Mouse (Mus musculus): Measurements from ENCODE around the gene Zfp27. TPM values are rescaled to one million over a fixed set of nuclear protein-coding genes. Genes with fewer than 3 reads are reported as not detected.
A peak's percentile ranks its signal among the peaks of the same experiment; 100 is the strongest.
"Not testable (repeated sequence)": the region's sequence is repeated elsewhere in the genome, so short reads cannot be mapped to it uniquely, and the experiment has no call there.

Zfp27 gene
- polyA plus RNA-seq, 1 experiment from 2014 or later = 3.2 TPM

- Histone ChIP-seq H3K9ac (ENCODE audit: low read depth, low read length) (no peak overlapping the region), H3K4me3 (ENCODE audit: low read depth, low read length) (no peak overlapping the region), H3K4me2 (replicated peaks; ENCODE audit: low read depth) (no peak overlapping the region), H3K9me3 (ENCODE audit: control insufficient read depth) (no peaks in the 10 kb centered on the region), H3K27me3 (replicated peaks; ENCODE audit: control insufficient read depth, insufficient read depth, low read length) (no peaks in the 10 kb centered on the region), H3K36me3 (ENCODE audit: control insufficient read depth, insufficient read depth) (peaks cover 16% of the 10 kb centered on the region), H3K4me1 (replicated peaks; ENCODE audit: control insufficient read depth, insufficient read depth, low read length) (no peaks in the 10 kb centered on the region), H3K27ac (ENCODE audit: low read depth, low read length) (no peak overlapping the region)
- 97% methylated on average over 4 of the region's 4 CpGs for WGBS
- ATAC-seq = no peak
- no peak for TF ChIP-seq CTCF (IDR thresholded peaks at IDR 0.05; ENCODE audit: low read depth)
Observed at GRCm38 (mm10) chr7:29904101-29904500, 2.3 kb downstream of the Zfp27 start.

- Histone ChIP-seq H3K4me1 (replicated peaks; ENCODE audit: control insufficient read depth, insufficient read depth, low read length) (no peaks in the 10 kb centered on the region), H3K9me3 (ENCODE audit: control insufficient read depth) (peaks cover 27% of the 10 kb centered on the region), H3K36me3 (ENCODE audit: control insufficient read depth, insufficient read depth) (peaks cover 70% of the 10 kb centered on the region), H3K27ac (ENCODE audit: low read depth, low read length) (no peak overlapping the region), H3K4me3 (ENCODE audit: low read depth, low read length) (no peak overlapping the region), H3K27me3 (replicated peaks; ENCODE audit: control insufficient read depth, insufficient read depth, low read length) (no peaks in the 10 kb centered on the region), H3K9ac (ENCODE audit: low read depth, low read length) (no peak overlapping the region), H3K4me2 (replicated peaks; ENCODE audit: low read depth) (no peak overlapping the region)
- no peak for ATAC-seq
- TF ChIP-seq CTCF (IDR thresholded peaks at IDR 0.05; ENCODE audit: low read depth) = peak; percentile 26; the same call in 1 of the 2 replicates
- WGBS = 98% methylated on average over 4 of the region's 4 CpGs
Observed at GRCm38 (mm10) chr7:29898351-29898750, 8.0 kb downstream of the Zfp27 start.

GRCm38 (mm10) chr7:29892756-29893155, 13.6 kb downstream of the Zfp27 start:
- no peaks in the 10 kb centered on the region for H3K4me1 ChIP-seq (replicated peaks; ENCODE audit: control insufficient read depth, insufficient read depth, low read length)
- 96% methylated on average over 4 of the region's 4 CpGs for WGBS
- ATAC-seq = no peak
- peaks cover 33% of the 10 kb centered on the region for H3K9me3 ChIP-seq (ENCODE audit: control insufficient read depth)
- peaks cover 45% of the 10 kb centered on the region for H3K36me3 ChIP-seq (ENCODE audit: control insufficient read depth, insufficient read depth)
- no peaks in the 10 kb centered on the region for H3K27me3 ChIP-seq (replicated peaks; ENCODE audit: control insufficient read depth, insufficient read depth, low read length)
- no peak overlapping the region for H3K4me2 ChIP-seq (replicated peaks; ENCODE audit: low read depth)
- no peak overlapping the region for H3K27ac ChIP-seq (ENCODE audit: low read depth, low read length)
- TF ChIP-seq CTCF (IDR thresholded peaks at IDR 0.05; ENCODE audit: low read depth) = no peak
- H3K4me3 ChIP-seq (ENCODE audit: low read depth, low read length) = no peak overlapping the region
- no peak overlapping the region for H3K9ac ChIP-seq (ENCODE audit: low read depth, low read length)

GRCm38 (mm10) chr7:29890501-29890900, 15.9 kb downstream of the Zfp27 start:
- 96% methylated on average over 7 of the region's 7 CpGs for WGBS
- Histone ChIP-seq H3K4me2 (replicated peaks; ENCODE audit: low read depth) (no peak overlapping the region), H3K9ac (ENCODE audit: low read depth, low read length) (no peak overlapping the region), H3K27ac (ENCODE audit: low read depth, low read length) (no peak overlapping the region), H3K9me3 (ENCODE audit: control insufficient read depth) (peaks cover 30% of the 10 kb centered on the region), H3K4me1 (replicated peaks; ENCODE audit: control insufficient read depth, insufficient read depth, low read length) (no peaks in the 10 kb centered on the region), H3K4me3 (ENCODE audit: low read depth, low read length) (no peak overlapping the region), H3K36me3 (ENCODE audit: control insufficient read depth, insufficient read depth) (peaks cover 26% of the 10 kb centered on the region), H3K27me3 (replicated peaks; ENCODE audit: control insufficient read depth, insufficient read depth, low read length) (no peaks in the 10 kb centered on the region)
- ATAC-seq = no peak
- TF ChIP-seq CTCF (IDR thresholded peaks at IDR 0.05; ENCODE audit: low read depth) = no peak

GRCm38 (mm10) chr7:29880916-29881315, 25.5 kb downstream of the Zfp27 start:
- H3K4me3 ChIP-seq (ENCODE audit: low read depth, low read length) = no peak overlapping the region
- no peak overlapping the region for H3K27ac ChIP-seq (ENCODE audit: low read depth, low read length)
- H3K4me1 ChIP-seq (replicated peaks; ENCODE audit: control insufficient read depth, insufficient read depth, low read length) = no peaks in the 10 kb centered on the region
- peaks cover 3% of the 10 kb centered on the region; the same call in 1 of the 2 replicates for H3K9me3 ChIP-seq (ENCODE audit: control insufficient read depth)
- H3K36me3 ChIP-seq (ENCODE audit: control insufficient read depth, insufficient read depth) = peaks cover under 1% of the 10 kb centered on the region; the same call in 1 of the 2 replicates
- no peak overlapping the region for H3K9ac ChIP-seq (ENCODE audit: low read depth, low read length)
- no peak for ATAC-seq
- no peak overlapping the region for H3K4me2 ChIP-seq (replicated peaks; ENCODE audit: low read depth)
- H3K27me3 ChIP-seq (replicated peaks; ENCODE audit: control insufficient read depth, insufficient read depth, low read length) = no peaks in the 10 kb centered on the region
- no peak for TF ChIP-seq CTCF (IDR thresholded peaks at IDR 0.05; ENCODE audit: low read depth)
- 88% methylated on average over 7 of the region's 7 CpGs for WGBS

GRCm38 (mm10) chr7:29880056-29880455, 26.3 kb downstream of the Zfp27 start:
- no peak overlapping the region for H3K9ac ChIP-seq (ENCODE audit: low read depth, low read length)
- no peaks in the 10 kb centered on the region for H3K4me1 ChIP-seq (replicated peaks; ENCODE audit: control insufficient read depth, insufficient read depth, low read length)
- no peak for ATAC-seq
- peaks cover 9% of the 10 kb centered on the region; the same call in 1 of the 2 replicates for H3K36me3 ChIP-seq (ENCODE audit: control insufficient read depth, insufficient read depth)
- H3K27me3 ChIP-seq (replicated peaks; ENCODE audit: control insufficient read depth, insufficient read depth, low read length) = no peaks in the 10 kb centered on the region
- H3K27ac ChIP-seq (ENCODE audit: low read depth, low read length) = no peak overlapping the region
- no peak for TF ChIP-seq CTCF (IDR thresholded peaks at IDR 0.05; ENCODE audit: low read depth)
- 79% methylated on average over 7 of the region's 7 CpGs for WGBS
- H3K4me2 ChIP-seq (replicated peaks; ENCODE audit: low read depth) = no peak overlapping the region
- no peak overlapping the region for H3K4me3 ChIP-seq (ENCODE audit: low read depth, low read length)
- H3K9me3 ChIP-seq (ENCODE audit: control insufficient read depth) = peaks cover 11% of the 10 kb centered on the region

- ATAC-seq; H3K4me3 ChIP-seq (ENCODE audit: low read depth, low read length); H3K4me2 ChIP-seq (replicated peaks; ENCODE audit: low read depth); H3K27ac ChIP-seq (ENCODE audit: low read depth, low read length); H3K27me3 ChIP-seq (replicated peaks; ENCODE audit: control insufficient read depth, insufficient read depth, low read length); H3K4me1 ChIP-seq (replicated peaks; ENCODE audit: control insufficient read depth, insufficient read depth, low read length); H3K9ac ChIP-seq (ENCODE audit: low read depth, low read length): not testable (repeated sequence)
- H3K36me3 ChIP-seq (ENCODE audit: control insufficient read depth, insufficient read depth) = peaks cover 19% of the 10 kb centered on the region
- WGBS = 95% methylated on average over 9 of the region's 9 CpGs
- H3K9me3 ChIP-seq (ENCODE audit: control insufficient read depth) = peaks cover 22% of the 10 kb centered on the region
Observed at GRCm38 (mm10) chr7:29877561-29877960, 28.8 kb downstream of the Zfp27 start.
